Mouse (Mus musculus): ENCODE results near the gene Zfp64. TPM values are rescaled to one million over a fixed set of nuclear protein-coding genes. Genes with fewer than 3 reads are reported as not detected.

Zfp64 gene
- total RNA-seq (2023; ENCODE audit: inconsistent age): 19.7 to 23.3 TPM (median 22.4 TPM) in 4 replicates

GRCm38 (mm10) chr2:168954835-168955716 lies at the start of gene Zfp64:
TSS of gene Zfp64 (minus strand) at chr2:168955587.

Other genes with a start within 250 kb of the Zfp64 start
- 0.48 to 2.6 TPM (median 1.2 TPM) in 4 replicates for gene Atp9a, start 213.2 kb downstream of the Zfp64 start, total RNA-seq (2023; ENCODE audit: inconsistent age)
- not detected in 4 replicates for gene Sall4, start 187.6 kb downstream of the Zfp64 start, total RNA-seq (2023; ENCODE audit: inconsistent age)